Mouse (Mus musculus) lung, postnatal 0 days (tissue): Measurements from ENCODE around the gene Ttc16.
A peak's percentile ranks its signal among the peaks of the same experiment; 100 is the strongest.

ENCODE experiments used
- CTCF ChIP-seq: IDR thresholded peaks from 2 replicates; pipeline ENCODE4 v1.5.1; 2016; ENCODE audit warnings: antibody characterized with exemption, mild to moderate bottlenecking
- EP300 ChIP-seq: IDR thresholded peaks from 2 replicates; pipeline ENCODE4 v1.6.1; 2016; ENCODE audit warnings: antibody characterized with exemption, mild to moderate bottlenecking, control low read depth

DNA sequence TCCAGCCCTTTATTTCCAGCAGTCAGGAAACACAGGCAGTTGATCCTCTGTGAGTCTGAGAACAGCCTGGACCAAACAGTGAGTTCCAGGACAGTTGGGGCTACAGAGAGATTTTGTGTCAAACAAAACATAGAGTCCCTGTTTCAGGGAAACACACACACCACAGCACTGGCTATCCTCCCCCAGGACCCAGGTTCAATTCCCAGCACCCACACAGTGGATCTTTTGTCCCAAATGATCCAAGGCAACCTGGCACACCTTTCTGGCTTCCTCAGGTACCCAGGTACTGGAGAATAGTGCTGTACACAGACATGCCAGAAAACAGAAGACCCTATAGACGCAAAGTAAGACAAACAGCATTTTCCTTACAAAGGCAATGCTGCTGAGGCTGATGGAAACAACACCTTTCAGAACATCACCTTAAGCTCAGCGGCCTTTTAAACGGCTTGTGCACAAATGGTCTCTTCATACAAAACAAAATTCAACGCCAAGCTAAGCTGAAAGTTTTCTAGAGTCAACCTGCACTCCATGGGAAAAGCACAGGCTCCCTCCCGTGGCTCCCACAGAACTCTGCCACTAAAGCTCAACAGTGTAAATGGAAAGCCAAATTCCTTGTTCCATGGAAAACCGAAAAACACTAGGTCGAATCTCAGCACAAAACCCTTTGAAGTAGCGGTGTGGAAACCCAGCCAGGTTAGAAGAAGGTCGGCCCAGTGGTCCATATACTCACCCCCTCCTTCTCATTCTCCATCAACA is 64.0 kb downstream of the Ttc16 start:
- TF ChIP-seq CTCF (peak; percentile 40; the same call in 1 of the 2 replicates), EP300 (no peak)
